Mouse (Mus musculus): ENCODE measurements around the gene Rab44. TPM values are rescaled to one million over a fixed set of nuclear protein-coding genes. Genes with fewer than 3 reads are reported as not detected.

Gene Rab44
- polyA plus RNA-seq, 2 experiments = 3.7 to 12.8 TPM

DNA sequence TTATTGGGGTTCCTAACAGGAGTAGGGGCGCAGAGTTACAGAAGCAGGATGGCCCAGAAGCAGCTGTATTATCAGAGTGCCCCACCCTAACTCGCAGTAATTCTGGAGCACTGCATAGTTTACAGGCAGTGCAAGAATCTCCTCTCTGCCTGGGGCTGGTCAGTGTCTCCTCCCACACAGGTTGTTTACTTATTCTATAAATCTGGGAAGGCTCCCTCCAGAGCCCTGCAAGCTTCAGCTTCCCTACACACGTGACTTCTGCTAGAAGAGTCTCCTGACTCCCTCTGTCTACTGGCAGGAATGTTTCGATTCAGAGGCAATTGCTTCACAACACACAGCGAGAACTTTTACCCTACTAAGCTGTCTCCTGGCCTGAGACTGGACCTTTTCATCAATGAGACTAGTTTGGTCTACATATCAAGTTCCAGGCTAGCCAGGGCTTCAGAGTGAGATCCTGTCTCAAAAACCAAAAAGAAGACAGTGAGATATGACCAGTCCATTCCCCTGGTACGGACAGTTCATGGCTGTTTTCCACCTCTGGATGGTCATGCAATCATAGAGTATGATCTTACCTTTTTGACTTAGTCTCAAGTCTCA is 9.7 kb downstream of the Rab44 start:
- Histone ChIP-seq H3K4me2 (ENCODE audit: low read depth) (no peak overlapping the region), H3K9me3 (ENCODE audit: control insufficient read depth, low read length) (no peaks in the 10 kb centered on the region), H3K4me1 (replicated peaks; ENCODE audit: control insufficient read depth in 2 of 2, insufficient read depth in 2 of 2, low read length in 1 of 2) (peaks cover 0 to 2% of the 10 kb centered on the region in 2 experiments; a peak in 1 of 4 replicates), H3K27me3 (ENCODE audit: control insufficient read depth, insufficient read depth, low read length) (no peaks in the 10 kb centered on the region), H3K9ac (replicated peaks) (no peak overlapping the region), H3K27ac (no peak overlapping the region), H3K4me3 (ENCODE audit: insufficient read depth in 1 of 2, low read depth in 2 of 2, low read length in 2 of 2) (no peak overlapping the region), H3K36me3 (replicated peaks; ENCODE audit: control insufficient read depth, insufficient read depth, low read depth) (no peaks in the 10 kb centered on the region)
- ATAC-seq (ENCODE audit: insufficient read depth) = no peak
- TF ChIP-seq CTCF (IDR thresholded peaks at IDR 0.05; ENCODE audit: low read depth) (no peak), EP300 (IDR thresholded peaks at IDR 0.05; ENCODE audit: low read depth) (no peak)
- no peak for DNase-seq (ENCODE audit: low read depth in 3 of 3, low spot score in 3 of 3)
- WGBS (ENCODE audit: insufficient replicate concordance) = 51% methylated on average over 6 of the region's 6 CpGs

DNA sequence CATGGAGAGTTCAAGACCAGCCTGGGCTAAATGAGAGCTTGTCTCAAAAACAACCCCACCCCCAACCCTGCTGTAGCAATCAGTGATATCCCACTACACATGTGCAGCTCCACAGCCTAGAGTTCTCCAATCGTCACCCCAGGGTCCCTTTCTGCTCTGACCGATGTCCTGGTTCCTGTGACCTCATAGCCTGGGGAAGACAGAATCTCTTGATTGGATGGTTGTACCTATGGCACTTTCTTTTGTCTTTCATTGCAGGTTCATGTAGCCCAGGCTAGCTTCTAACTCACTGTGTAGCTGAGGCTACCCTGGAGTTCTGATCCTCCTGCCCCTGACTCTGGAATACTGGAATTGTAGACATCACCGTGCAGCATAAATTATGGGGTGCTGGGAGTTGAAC is 12.6 kb downstream of the Rab44 start:
- no peak overlapping the region for H3K9ac ChIP-seq (replicated peaks)
- no peak overlapping the region for H3K4me2 ChIP-seq (ENCODE audit: low read depth)
- ATAC-seq (ENCODE audit: insufficient read depth) = no peak
- H3K27me3 ChIP-seq (ENCODE audit: control insufficient read depth, insufficient read depth, low read length) = no peaks in the 10 kb centered on the region
- H3K4me3 ChIP-seq (ENCODE audit: insufficient read depth in 1 of 2, low read depth in 2 of 2, low read length in 2 of 2) = no peak overlapping the region
- no peaks in the 10 kb centered on the region for H3K9me3 ChIP-seq (ENCODE audit: control insufficient read depth, low read length)
- TF ChIP-seq EP300 (IDR thresholded peaks at IDR 0.05; ENCODE audit: low read depth) (no peak), CTCF (IDR thresholded peaks at IDR 0.05; ENCODE audit: low read depth) (no peak)
- H3K27ac ChIP-seq = no peak overlapping the region
- no peak for DNase-seq (ENCODE audit: low read depth in 3 of 3, low spot score in 3 of 3)
- no peaks in the 10 kb centered on the region for H3K36me3 ChIP-seq (replicated peaks; ENCODE audit: control insufficient read depth, insufficient read depth, low read depth)
- WGBS (ENCODE audit: insufficient replicate concordance) = 72% methylated on average over 3 of the region's 3 CpGs
- H3K4me1 ChIP-seq (replicated peaks; ENCODE audit: control insufficient read depth in 2 of 2, insufficient read depth in 2 of 2, low read length in 1 of 2) = peaks cover 0 to 2% of the 10 kb centered on the region in 2 experiments; a peak in 1 of 4 replicates

GRCm38 (mm10) chr17:29129341-29129740 is 15.4 kb downstream of the Rab44 start:
- Histone ChIP-seq H3K4me3 (ENCODE audit: insufficient read depth in 1 of 2, low read depth in 2 of 2, low read length in 2 of 2) (no peak overlapping the region), H3K4me2 (ENCODE audit: low read depth) (no peak overlapping the region), H3K4me1 (replicated peaks; ENCODE audit: control insufficient read depth in 2 of 2, insufficient read depth in 2 of 2, low read length in 1 of 2) (no peaks in the 10 kb centered on the region), H3K27ac (no peak overlapping the region), H3K9me3 (ENCODE audit: control insufficient read depth, low read length) (no peaks in the 10 kb centered on the region), H3K9ac (replicated peaks) (no peak overlapping the region), H3K27me3 (ENCODE audit: control insufficient read depth, insufficient read depth, low read length) (no peaks in the 10 kb centered on the region), H3K36me3 (replicated peaks; ENCODE audit: control insufficient read depth, insufficient read depth, low read depth) (no peaks in the 10 kb centered on the region)
- no peak for DNase-seq (ENCODE audit: low read depth in 3 of 3, low spot score in 3 of 3)
- TF ChIP-seq EP300 (IDR thresholded peaks at IDR 0.05; ENCODE audit: low read depth) (no peak), CTCF (IDR thresholded peaks at IDR 0.05; ENCODE audit: low read depth) (no peak)
- WGBS (ENCODE audit: insufficient replicate concordance) = 48% methylated on average over 5 of the region's 5 CpGs
- no peak for ATAC-seq (ENCODE audit: insufficient read depth)

DNA sequence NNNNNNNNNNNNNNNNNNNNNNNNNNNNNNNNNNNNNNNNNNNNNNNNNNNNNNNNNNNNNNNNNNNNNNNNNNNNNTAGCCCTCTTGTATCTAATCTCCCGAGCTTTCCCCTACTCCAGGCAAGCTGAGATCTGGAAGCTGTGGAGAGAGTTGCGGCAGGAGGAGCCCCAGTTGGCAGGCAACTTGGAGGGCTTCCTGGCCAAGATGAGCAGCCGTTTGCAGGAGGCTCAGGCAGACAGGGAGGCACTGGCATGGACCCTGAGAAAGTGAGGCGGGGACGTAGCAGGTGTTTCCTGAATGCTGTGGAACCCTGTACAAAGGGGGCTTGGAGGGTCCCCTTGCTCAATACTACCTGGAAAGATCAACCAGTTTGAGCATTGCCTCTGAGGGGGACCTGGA is 21.1 kb downstream of the Rab44 start:
- TF ChIP-seq EP300 (IDR thresholded peaks at IDR 0.05; ENCODE audit: low read depth) (no peak), CTCF (IDR thresholded peaks at IDR 0.05; ENCODE audit: low read depth) (no peak)
- Histone ChIP-seq H3K4me1 (replicated peaks; ENCODE audit: control insufficient read depth in 2 of 2, insufficient read depth in 2 of 2, low read length in 1 of 2) (no peaks in the 10 kb centered on the region), H3K4me3 (ENCODE audit: insufficient read depth in 1 of 2, low read depth in 2 of 2, low read length in 2 of 2) (no peak overlapping the region), H3K4me2 (ENCODE audit: low read depth) (no peak overlapping the region), H3K36me3 (replicated peaks; ENCODE audit: control insufficient read depth, insufficient read depth, low read depth) (no peaks in the 10 kb centered on the region), H3K9ac (replicated peaks) (no peak overlapping the region), H3K27ac (no peak overlapping the region), H3K9me3 (ENCODE audit: control insufficient read depth, low read length) (no peaks in the 10 kb centered on the region), H3K27me3 (ENCODE audit: control insufficient read depth, insufficient read depth, low read length) (no peaks in the 10 kb centered on the region)
- DNase-seq (ENCODE audit: low read depth in 3 of 3, low spot score in 3 of 3) (no peak), ATAC-seq (ENCODE audit: insufficient read depth) (no peak)
- 53% methylated on average over 5 of the region's 5 CpGs for WGBS (ENCODE audit: insufficient replicate concordance)

DNA sequence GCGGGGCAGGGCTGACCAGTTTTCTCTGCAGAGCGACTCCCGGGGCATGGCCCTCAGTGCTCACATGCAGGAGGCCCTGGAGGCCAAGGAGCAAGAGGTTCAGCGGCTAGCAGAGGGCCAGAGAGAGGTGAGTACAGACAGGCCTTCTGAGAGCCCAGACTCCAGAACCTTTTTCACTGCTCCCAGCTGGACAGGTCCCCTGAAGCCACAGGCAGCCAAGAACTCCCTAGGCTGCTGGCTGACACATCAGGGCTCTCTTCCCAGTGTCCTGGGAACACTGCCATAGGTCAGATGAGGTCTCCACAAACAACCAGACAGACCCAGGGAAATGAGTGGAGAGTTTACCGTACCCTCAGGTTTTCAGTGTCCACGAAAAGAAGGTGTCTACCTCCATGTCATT is 22.3 kb downstream of the Rab44 start:
- no peaks in the 10 kb centered on the region for H3K36me3 ChIP-seq (replicated peaks; ENCODE audit: control insufficient read depth, insufficient read depth, low read depth)
- DNase-seq (ENCODE audit: low read depth in 3 of 3, low spot score in 3 of 3) (no peak), ATAC-seq (ENCODE audit: insufficient read depth) (no peak)
- H3K27ac ChIP-seq = no peak overlapping the region
- TF ChIP-seq CTCF (IDR thresholded peaks at IDR 0.05; ENCODE audit: low read depth) (no peak), EP300 (IDR thresholded peaks at IDR 0.05; ENCODE audit: low read depth) (no peak)
- H3K4me2 ChIP-seq (ENCODE audit: low read depth) = no peak overlapping the region
- no peak overlapping the region for H3K4me3 ChIP-seq (ENCODE audit: insufficient read depth in 1 of 2, low read depth in 2 of 2, low read length in 2 of 2)
- WGBS (ENCODE audit: insufficient replicate concordance) = 68% methylated on average over 6 of the region's 6 CpGs
- no peaks in the 10 kb centered on the region for H3K4me1 ChIP-seq (replicated peaks; ENCODE audit: control insufficient read depth in 2 of 2, insufficient read depth in 2 of 2, low read length in 1 of 2)
- H3K9ac ChIP-seq (replicated peaks) = no peak overlapping the region
- no peaks in the 10 kb centered on the region for H3K9me3 ChIP-seq (ENCODE audit: control insufficient read depth, low read length)
- no peaks in the 10 kb centered on the region for H3K27me3 ChIP-seq (ENCODE audit: control insufficient read depth, insufficient read depth, low read length)
